Mouse (Mus musculus) neural tube, embryonic 11.5 days (tissue): ENCODE results near the gene Gm49387. TPM values are rescaled to one million over a fixed set of nuclear protein-coding genes. Genes with fewer than 3 reads are reported as not detected.

Experiments
- ATAC-seq: fragments of 200-750 bp; cut with Nextera tagmentation; 2 replicates; pipeline ENCODE4 v1.8.0; 2017; ENCODE audit warnings: moderate number of reproducible peaks, mild to moderate bottlenecking, moderate TSS enrichment, moderate library complexity; ENCODE audit not compliant: insufficient read depth, low FRiP score, low TSS enrichment
- DNase-seq: peaks from one replicate; pipeline ENCODE4 v3.0.0-alpha.2; 2015; ENCODE audit warnings: low spot score
- H3K27ac ChIP-seq: fragments of 300-500 bp; sonication (generic); 2 replicates; pipeline ENCODE4 v1.5.1; 2014; ENCODE audit warnings: low read depth, mild to moderate bottlenecking, low read length
- H3K27me3 ChIP-seq: fragments of 300-500 bp; sonication (generic); 2 replicates; pipeline ENCODE4 v1.6.1; 2014; ENCODE audit warnings: mild to moderate bottlenecking, low read length, mixed read lengths; ENCODE audit not compliant: control insufficient read depth, insufficient read depth
- H3K36me3 ChIP-seq: fragments of 300-500 bp; sonication (generic); 2 replicates; pipeline ENCODE4 v1.6.1; 2014; ENCODE audit warnings: mild to moderate bottlenecking, low read length, moderate library complexity, mixed read lengths; ENCODE audit not compliant: control insufficient read depth, insufficient read depth
- H3K4me1 ChIP-seq: fragments of 300-500 bp; sonication (generic); 2 replicates; pipeline ENCODE4 v1.6.1; 2014; ENCODE audit warnings: low read length, mixed read lengths; ENCODE audit not compliant: control insufficient read depth, insufficient read depth
- H3K4me2 ChIP-seq: fragments of 300-500 bp; sonication (generic); 2 replicates; pipeline ENCODE4 v1.6.1; 2014; ENCODE audit warnings: low read depth, mild to moderate bottlenecking, moderate library complexity
- H3K4me3 ChIP-seq: fragments of 300-500 bp; sonication (generic); 2 replicates; pipeline ENCODE4 v1.5.1; 2014; ENCODE audit warnings: low read depth, low read length
- H3K9ac ChIP-seq: fragments of 300-500 bp; sonication (generic); 2 replicates; pipeline ENCODE4 v1.6.1; 2014; ENCODE audit warnings: mild to moderate bottlenecking, low read length
- H3K9me3 ChIP-seq: fragments of 300-500 bp; sonication (generic); 2 replicates; pipeline ENCODE4 v1.6.1; 2016; ENCODE audit warnings: low read length; ENCODE audit not compliant: control insufficient read depth
- WGBS: fragments of 180-500 bp; shearing (Covaris S2); extraction: QIAGEN DNeasy Blood & Tissue Kit; methylation state at CpG from one replicate; pipeline ENCODE4 v1.1.7; 2014; 5-methylcytosine and 5-hydroxymethylcytosine counted together
- polyA plus RNA-seq: library from polyadenylated mRNA; unstranded; fragments of >200 nt; fragmentation: Nextera tagmentation; extraction: Ambion mirVana; gene quantifications from 2 replicates; pipeline ENCODE4 v1.2.1, GENCODE M21; 2014

Gene Gm49387
- polyA plus RNA-seq, 1 experiment from 2014 or later: not detected

DNA sequence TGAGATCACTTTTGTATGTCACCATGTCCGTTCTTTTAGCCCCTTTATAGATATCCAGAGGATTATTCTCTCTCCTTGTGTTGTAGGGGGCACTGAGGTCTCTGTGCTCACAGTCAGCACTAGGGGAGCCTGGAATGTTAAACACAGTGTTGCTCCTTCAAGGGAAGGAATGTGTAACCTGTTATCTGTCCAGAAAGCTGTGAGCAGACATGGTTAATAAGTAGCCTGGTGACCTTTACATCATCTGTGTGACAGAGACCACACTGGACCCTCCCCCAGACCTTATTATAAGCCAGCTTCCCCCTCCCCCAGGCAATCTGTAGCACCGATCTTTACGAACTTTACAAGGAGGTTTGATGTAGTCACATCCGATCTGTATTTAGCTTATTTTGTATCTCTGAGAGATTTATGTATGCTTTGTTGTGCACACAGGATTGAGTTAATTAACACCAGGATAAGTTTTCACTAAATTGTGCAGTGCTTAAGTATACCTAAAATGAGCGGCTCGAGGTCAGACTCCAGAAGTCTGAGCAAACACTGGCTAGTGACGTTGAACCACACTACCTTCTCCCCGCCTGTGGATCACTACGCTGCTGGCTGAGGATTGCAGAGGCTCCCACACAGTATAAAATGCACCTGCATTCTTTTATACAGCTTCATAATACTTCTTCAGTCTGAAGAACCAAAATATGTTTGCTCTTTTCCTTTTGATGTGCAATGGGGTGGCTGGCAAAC, 75.0 kb downstream of the Gm49387 start:
- H3K27me3 ChIP-seq: no peaks in the 10 kb centered on the region
- H3K9me3 ChIP-seq: no peaks in the 10 kb centered on the region
- H3K27ac ChIP-seq: no peak overlapping the region
- no peak for DNase-seq
- no peak overlapping the region for H3K9ac ChIP-seq
- H3K4me1 ChIP-seq: no peaks in the 10 kb centered on the region
- H3K36me3 ChIP-seq: no peaks in the 10 kb centered on the region
- H3K4me3 ChIP-seq: no peak overlapping the region
- WGBS: 77% methylated on average over 9 of the region's 9 CpGs
- no peak overlapping the region for H3K4me2 ChIP-seq
- ATAC-seq: no peak

DNA sequence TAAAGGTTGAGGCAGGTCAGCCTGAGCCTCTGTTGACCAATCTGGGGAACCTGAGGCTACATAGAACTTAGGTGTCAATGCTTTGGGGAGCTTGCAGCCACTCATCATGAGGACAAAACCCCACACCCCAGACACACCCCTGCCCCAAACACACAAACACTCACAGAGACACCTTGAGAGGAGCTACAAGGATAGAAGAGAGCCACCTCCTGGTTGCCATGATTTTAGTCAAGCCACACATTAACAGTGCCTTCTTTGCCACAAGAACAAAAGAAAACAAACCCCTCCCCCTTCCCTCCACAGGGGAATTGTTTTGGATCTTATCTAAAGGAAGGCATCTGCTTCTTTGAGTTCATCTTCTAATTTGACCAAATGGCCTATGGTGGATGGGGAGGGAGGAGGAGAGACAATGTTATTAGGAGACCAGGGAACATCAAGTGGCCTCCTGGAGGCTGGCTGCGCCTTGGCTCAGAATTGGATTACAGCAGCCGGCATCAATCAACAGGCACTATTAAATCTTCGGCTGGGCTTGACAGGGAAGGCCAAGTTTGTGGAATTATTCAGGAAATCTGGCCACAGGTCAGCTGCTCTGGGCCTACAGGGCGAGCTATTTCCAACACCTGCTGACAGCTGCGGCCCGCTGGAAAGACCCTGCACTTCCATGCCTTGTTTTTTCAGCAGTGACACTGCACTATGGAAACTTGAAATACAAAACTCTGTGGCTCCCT, 76.1 kb downstream of the Gm49387 start:
- no peak for ATAC-seq
- no peak overlapping the region for H3K27ac ChIP-seq
- H3K4me3 ChIP-seq: no peak overlapping the region
- no peak overlapping the region for H3K4me2 ChIP-seq
- no peaks in the 10 kb centered on the region for H3K36me3 ChIP-seq
- H3K4me1 ChIP-seq: no peaks in the 10 kb centered on the region
- no peak overlapping the region for H3K9ac ChIP-seq
- H3K27me3 ChIP-seq: no peaks in the 10 kb centered on the region
- peak; percentile 40 for DNase-seq
- WGBS: 26% methylated on average over 6 of the region's 6 CpGs
- no peaks in the 10 kb centered on the region for H3K9me3 ChIP-seq

DNA sequence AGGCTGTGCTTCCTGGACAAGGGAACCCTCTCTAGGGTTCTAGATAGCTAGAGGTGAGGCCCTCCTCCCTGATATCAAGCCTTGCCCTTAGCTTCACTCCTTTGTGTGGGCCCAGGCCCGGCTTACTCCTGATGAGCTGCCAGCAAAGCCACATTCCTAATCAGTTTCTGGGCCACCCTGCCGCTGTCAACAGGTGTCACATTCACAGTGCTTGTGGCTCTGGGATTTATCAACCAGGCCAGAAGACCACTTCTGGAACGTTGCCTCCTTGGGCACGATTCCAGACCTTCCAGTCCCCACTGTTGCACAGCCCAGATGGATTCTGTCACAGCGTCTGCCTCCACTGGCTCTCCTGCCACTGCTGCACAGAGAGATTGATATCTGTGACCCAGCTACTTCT, 79.8 kb downstream of the Gm49387 start:
- ATAC-seq: no peak
- WGBS: 68% methylated on average over 5 of the region's 5 CpGs

DNA sequence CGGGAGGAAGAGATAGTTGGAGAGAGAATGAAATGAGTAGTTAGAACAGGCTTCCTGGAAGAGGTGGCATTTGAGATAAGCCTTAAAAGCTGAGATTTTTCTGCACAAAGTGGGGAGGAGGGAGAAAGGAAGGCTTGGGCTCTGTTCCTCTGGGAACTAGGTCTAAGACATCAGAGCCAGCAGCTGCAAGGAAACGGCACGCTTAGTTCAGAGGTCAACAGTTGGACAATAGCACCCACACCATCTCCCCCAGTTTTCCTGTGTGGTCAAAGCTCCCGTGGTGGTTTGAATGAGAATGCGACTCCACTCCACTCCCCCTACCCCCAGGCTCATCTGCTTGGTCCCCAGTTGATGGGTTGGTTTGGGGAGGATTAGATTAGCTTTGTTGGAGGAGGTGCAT, 81.5 kb downstream of the Gm49387 start:
- Histone ChIP-seq H3K9ac (no peak overlapping the region), H3K4me1 (no peaks in the 10 kb centered on the region), H3K27ac (no peak overlapping the region), H3K4me2 (no peak overlapping the region), H3K36me3 (no peaks in the 10 kb centered on the region), H3K27me3 (no peaks in the 10 kb centered on the region), H3K9me3 (no peaks in the 10 kb centered on the region), H3K4me3 (no peak overlapping the region)
- WGBS: 65% methylated on average over 5 of the region's 5 CpGs
- ATAC-seq (no peak), DNase-seq (no peak)

More for the DNA sequence above, 79.8 kb downstream of the Gm49387 start:
- Histone ChIP-seq H3K4me1 (no peaks in the 10 kb centered on the region), H3K27ac (no peak overlapping the region), H3K9me3 (no peaks in the 10 kb centered on the region), H3K9ac (no peak overlapping the region), H3K36me3 (no peaks in the 10 kb centered on the region), H3K4me3 (no peak overlapping the region), H3K27me3 (no peaks in the 10 kb centered on the region), H3K4me2 (no peak overlapping the region)
- no peak for DNase-seq

DNA sequence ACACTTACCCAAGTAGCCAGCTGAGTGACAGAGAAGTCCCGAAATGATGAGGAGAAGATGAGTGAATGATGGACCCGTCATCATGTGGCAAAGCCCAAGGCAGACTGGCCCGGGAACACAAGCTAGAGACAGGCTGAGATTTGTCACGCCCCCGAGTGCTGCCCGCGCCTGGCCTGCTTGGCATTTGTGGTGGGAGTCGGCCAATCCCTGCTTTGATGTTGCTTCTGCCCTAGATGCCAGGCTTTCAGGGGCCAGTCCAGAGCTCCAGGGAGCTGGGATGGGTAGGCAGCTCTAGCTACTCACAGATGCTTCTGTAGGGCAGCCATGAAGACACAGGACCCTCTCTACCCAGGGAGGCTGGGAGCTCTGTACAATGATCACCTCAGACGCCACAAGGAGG, 82.9 kb downstream of the Gm49387 start:
- Histone ChIP-seq H3K9me3 (no peaks in the 10 kb centered on the region), H3K27me3 (no peaks in the 10 kb centered on the region), H3K4me3 (no peak overlapping the region), H3K4me1 (no peaks in the 10 kb centered on the region), H3K9ac (no peak overlapping the region), H3K4me2 (no peak overlapping the region), H3K36me3 (no peaks in the 10 kb centered on the region), H3K27ac (no peak overlapping the region)
- no peak for ATAC-seq
- no peak for DNase-seq
- WGBS: 79% methylated on average over 9 of the region's 9 CpGs

DNA sequence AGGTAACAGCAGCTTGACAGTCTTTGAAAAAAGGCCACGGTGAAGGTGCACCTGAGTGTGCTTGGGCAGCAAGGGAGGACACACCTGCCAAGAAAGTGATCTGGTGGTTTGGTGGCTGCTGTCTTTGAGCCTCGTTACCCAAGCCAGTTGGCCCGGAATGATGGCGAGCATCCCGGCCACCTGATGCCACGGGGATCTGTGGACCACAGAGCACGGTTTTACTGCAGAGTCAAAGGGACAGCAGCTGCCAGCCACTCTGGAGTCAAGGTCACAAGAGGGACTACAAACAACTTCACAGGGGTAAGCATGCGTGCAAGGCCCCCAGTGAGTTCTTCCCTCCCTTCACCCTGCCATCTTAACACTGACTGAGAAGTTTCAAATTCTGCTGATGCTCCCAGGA, 83.4 kb downstream of the Gm49387 start:
- no peak for DNase-seq
- no peak overlapping the region for H3K9ac ChIP-seq
- H3K4me3 ChIP-seq: no peak overlapping the region
- no peak overlapping the region for H3K27ac ChIP-seq
- H3K4me2 ChIP-seq: no peak overlapping the region
- H3K36me3 ChIP-seq: no peaks in the 10 kb centered on the region
- H3K4me1 ChIP-seq: no peaks in the 10 kb centered on the region
- no peaks in the 10 kb centered on the region for H3K27me3 ChIP-seq
- no peaks in the 10 kb centered on the region for H3K9me3 ChIP-seq
- WGBS: 87% methylated on average over 8 of the region's 8 CpGs
- no peak for ATAC-seq

DNA sequence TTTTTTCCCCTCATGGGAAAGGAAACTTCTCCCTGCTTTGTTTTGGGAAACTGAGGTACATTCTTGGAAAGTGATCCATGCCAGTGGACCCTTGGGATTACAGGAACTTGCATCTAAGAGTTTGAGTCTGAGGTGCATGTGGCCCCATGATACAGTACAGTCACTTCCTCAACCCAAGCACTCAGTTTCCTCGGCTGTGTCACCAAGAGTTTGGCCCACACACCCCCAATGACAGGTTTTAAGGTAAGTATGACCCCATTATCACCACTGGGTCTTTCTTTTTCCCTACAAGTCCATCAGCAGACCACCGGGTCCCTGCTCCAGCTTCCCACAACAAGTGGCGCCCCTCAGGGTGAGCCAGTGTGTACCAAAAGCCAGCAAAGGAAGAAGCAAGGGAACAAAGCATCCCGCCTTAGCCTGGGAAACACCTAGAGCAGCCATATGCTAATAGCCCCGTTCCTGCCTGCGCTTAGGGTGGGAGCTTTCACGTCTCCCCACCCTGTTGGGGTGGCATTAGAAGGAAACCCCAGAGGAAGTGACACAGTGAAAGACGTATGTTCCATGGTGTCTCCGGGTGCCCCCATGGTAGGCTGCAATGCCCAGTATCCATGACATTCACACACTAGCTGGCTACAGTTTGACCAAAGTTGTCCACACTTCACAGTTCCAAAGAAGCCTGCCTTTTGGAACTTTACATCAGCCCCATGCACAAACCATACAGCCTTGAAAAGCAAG, 84.0 kb downstream of the Gm49387 start:
- Histone ChIP-seq H3K27ac (no peak overlapping the region), H3K9ac (no peak overlapping the region), H3K36me3 (no peaks in the 10 kb centered on the region), H3K27me3 (no peaks in the 10 kb centered on the region), H3K4me1 (no peaks in the 10 kb centered on the region), H3K9me3 (no peaks in the 10 kb centered on the region), H3K4me3 (no peak overlapping the region), H3K4me2 (no peak overlapping the region)
- WGBS: 80% methylated on average over 9 of the region's 9 CpGs
- no peak for DNase-seq
- no peak for ATAC-seq

DNA sequence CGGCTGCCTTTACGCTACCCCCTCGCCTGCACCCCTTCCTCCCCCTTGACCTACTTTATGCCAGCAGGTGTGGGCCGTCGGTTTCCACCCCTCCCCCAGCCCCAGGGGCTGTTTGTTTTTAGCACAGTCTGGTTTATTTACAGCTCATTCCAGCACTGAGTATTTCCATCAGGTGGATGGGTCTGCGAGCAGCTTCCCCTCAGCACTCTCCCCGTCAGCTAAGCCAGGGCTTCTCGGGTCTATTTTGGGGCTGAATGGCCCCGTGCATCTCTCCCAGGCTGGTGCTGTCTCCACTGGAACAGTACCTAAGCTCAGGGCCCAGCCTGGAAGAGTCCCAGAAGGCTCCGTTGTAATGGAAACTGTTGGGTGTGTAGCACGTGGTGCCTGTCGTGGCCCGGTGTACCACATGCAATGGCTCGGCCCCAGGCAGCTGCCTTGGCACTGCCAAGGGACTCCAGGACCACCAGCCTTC, 84.7 kb downstream of the Gm49387 start:
- Histone ChIP-seq H3K4me2 (no peak overlapping the region), H3K4me3 (no peak overlapping the region), H3K27ac (no peak overlapping the region), H3K9ac (no peak overlapping the region), H3K27me3 (no peaks in the 10 kb centered on the region), H3K4me1 (no peaks in the 10 kb centered on the region), H3K9me3 (no peaks in the 10 kb centered on the region), H3K36me3 (no peaks in the 10 kb centered on the region)
- 63% methylated on average over 14 of the region's 14 CpGs for WGBS
- DNase-seq (no peak), ATAC-seq (no peak)
